Mouse (Mus musculus): ENCODE results near the gene Spocd1.

DNA sequence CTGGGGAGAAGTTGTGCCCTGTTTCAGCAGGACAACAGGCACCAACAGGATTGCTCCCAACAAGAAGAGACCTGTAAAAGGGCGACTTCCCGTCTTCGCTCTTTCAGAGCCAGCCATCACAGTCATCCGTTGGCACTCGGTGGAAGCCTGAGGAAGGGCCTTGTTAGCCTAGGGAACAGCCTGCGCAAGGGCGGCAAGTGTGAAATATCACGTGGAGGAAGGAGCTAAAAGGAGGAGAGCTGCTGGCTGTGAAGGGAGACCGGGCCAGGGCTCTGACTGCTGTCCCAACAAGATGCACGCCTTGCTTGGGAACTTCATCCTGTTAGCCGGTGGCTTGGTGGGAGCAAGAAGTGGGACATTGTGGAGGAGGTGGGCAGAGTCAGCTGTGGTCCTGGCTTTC, 69.1 kb downstream of the Spocd1 start:
- no peak for TF ChIP-seq CTCF (IDR thresholded peaks at IDR 0.05; ENCODE audit: borderline replicate concordance, insufficient read depth, low read depth, low read length)
- TF ChIP-seq POLR2A (IDR thresholded peaks at IDR 0.05; ENCODE audit: borderline replicate concordance, insufficient read depth, low read length): no peak

All from cerebellum, adult 2 months (tissue).